Mouse (Mus musculus) cerebellum, postnatal 25 days (tissue): ENCODE measurements at regions not wholly inside any gene's neighbourhood (a gene's known extent, or its start where the extent isn't known, plus 50 kb on each side); places are given as distances from the start of the nearest gene placed in this dataset.

Experiments used
- DNase-seq, 2 experiments: peaks; one replicate each; pipeline ENCODE4 v3.0.0; 2021; ENCODE audit warnings: mixed read lengths in 2 of 2

GRCm38 (mm10) chr16:86768912-86769311, 585.1 kb upstream of the N6amt1 start:
- no peak for DNase-seq

GRCm38 (mm10) chr16:86768355-86768754, 585.6 kb upstream of the N6amt1 start:
- no peak for DNase-seq

GRCm38 (mm10) chr16:86765974-86766373, 588.0 kb upstream of the N6amt1 start:
- DNase-seq = no peak

- DNase-seq = no peak
Measured at GRCm38 (mm10) chr16:86741236-86741635, 612.7 kb upstream of the N6amt1 start.

DNA sequence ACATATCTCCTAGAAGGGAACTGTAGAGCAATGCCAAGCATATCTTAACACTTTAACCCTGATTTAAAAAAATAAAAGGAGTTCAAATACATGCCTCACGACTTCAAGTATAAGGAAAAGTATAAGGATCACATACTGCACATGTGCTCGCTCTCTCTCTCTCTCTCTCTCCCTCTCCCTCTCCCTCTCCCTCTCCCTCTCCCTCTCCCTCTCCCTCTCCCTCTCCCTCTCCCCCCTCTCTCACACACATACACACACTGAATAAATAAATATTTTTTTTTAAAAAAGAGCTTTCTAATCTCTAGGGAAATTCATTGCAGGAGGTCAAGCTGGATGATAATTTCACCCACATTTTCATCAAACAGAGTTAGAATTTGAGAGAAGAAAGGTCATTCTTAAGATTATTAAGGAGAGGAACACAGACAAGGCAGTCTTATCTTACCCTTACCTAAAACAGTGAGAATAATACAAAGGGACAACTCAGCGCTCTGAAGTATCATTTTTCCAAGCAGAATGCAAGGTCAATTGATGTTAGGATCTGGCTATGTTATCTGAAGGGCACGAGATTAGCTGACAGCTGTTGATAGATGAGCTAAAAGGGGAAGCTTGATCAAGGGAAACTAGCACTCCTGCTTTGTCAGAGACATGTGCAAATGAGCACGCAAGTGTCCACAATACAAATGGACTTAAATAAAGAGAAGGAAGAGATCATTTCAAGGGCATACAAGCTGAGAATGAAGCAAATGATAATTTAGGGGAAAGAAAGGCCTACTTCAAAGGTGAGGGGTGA, 634.8 kb upstream of the N6amt1 start:
- DNase-seq = no peak

GRCm38 (mm10) chr16:86718353-86718752, 635.6 kb upstream of the N6amt1 start:
- DNase-seq = no peak

DNA sequence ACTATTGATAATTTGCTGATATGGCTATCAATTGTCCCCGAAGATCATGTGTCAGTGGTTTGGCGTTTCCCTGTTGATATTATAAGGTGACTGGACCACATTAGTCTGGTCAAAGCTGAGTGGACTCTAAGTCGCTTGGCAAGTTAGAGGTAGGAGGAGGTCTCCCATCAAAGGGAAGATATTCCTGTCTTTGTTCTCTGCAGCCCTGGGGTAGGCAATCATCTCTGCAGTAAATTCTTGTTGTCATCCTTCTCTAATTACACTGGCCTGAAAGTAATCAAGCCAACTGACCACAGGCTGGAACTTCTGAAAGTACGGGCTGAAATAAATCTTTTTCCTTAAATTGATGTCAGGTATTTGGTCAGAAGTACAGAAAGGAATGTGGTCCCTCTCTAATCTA, 652.3 kb upstream of the N6amt1 start:
- no peak for DNase-seq

DNA sequence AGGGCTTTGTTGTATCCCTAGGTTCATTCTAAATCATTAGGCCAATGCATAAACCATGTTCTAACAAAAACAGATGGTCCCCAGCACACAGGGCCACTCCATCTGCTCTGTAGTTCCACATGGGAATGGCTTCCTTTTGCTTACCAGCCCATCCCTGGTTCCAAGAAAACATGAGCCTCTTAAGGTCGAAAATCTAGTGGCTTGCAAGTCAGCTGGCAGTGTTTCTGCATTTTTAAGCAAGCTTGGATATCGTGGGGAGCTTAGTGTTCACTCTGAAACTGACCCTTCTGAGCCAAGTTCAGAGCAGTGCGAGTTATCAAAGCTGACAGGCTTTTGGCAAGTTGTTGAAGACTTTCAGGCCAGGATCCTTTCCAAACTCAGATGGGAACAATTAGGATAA, 659.5 kb upstream of the N6amt1 start:
- DNase-seq = peak; percentile 76 to 83

GRCm38 (mm10) chr16:86659154-86659553, 694.8 kb upstream of the N6amt1 start:
- no peak for DNase-seq

GRCm38 (mm10) chr16:86647316-86647715, 706.7 kb upstream of the N6amt1 start:
- DNase-seq = no peak

DNA sequence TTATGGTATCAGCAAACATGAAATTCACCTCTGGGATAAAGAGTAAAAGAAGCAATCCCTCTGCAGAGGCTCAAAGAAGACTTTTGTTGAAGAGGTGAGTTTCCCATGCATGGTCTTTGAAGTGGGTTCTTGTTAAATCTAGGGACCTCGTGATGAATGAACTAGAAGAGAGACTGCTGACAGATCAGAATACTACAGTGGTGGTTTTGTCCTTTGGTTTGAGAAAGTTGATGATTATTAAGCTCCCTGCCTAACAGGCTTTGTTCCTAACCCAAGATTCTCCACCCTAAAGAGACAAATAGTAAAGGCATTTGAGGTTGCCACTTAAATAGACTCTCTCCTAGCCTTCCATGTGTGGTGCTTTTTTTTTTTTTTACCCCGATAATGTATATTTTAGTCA, 707.2 kb upstream of the N6amt1 start:
- DNase-seq = no peak

DNA sequence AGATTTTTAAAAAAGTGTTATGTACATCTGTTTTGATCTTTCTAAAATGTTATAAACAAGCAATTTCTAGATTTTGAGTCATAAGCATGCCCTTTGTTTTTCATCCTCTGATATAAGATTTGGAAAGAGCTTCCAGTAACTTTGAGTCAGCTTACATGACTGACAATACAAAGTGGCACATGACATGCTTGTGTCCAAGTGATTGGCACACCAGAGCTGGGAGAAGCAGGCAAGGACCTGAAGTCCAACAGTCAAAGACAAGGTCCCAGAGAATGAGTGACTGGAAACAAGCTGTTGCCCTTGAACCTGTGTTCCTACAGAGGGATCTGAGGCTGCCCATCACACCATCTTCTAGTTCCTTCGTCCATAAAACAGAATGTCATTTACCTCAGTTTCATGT, 708.5 kb upstream of the N6amt1 start:
- peak in 1 of 2 experiments; percentile 4 for DNase-seq

GRCm38 (mm10) chr16:86644912-86645312, 709.1 kb upstream of the N6amt1 start:
- DNase-seq = peak; percentile 14 to 37

DNA sequence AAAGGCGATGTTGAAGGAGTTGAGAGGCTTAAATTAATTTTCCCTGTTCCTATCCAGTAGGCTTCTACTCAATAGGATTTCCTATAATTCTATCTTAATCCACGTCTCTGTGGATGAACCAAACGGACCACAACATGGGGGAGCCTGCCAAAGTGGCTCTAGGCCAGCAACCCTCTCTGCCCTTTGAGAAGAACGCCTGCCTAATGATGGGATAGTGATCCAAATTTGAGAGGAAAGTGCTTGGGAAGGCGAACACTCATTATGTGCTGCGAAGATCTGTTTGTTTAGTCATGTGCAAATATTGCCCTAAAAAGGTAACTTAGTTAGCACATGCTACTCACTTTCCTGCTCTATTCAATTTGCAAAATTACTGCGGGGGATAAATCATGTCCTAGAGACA, 702.5 kb upstream of the Adamts5 start:
- peak; percentile 33 to 62 for DNase-seq

DNA sequence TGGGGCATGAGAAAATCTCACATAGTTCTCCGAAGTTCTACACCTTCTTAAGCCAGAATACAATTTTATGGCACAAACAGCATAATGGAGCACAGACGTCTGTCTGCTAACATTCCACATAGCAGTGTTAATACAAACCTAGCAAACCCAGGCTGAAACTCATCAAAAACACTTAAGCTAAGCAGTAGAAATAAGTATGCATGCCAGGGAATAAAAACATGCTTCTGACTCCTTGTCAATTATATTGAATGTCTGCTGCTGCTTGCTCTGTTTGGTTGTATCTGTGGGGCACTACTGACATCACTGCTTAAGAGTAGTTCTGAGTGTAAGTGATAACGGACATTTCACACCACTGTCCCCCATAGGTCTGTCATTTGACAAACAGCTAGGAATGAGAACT, 693.4 kb upstream of the Adamts5 start:
- no peak for DNase-seq

- no peak for DNase-seq
Measured at GRCm38 (mm10) chr16:86586044-86586443, 684.4 kb upstream of the Adamts5 start.

DNA sequence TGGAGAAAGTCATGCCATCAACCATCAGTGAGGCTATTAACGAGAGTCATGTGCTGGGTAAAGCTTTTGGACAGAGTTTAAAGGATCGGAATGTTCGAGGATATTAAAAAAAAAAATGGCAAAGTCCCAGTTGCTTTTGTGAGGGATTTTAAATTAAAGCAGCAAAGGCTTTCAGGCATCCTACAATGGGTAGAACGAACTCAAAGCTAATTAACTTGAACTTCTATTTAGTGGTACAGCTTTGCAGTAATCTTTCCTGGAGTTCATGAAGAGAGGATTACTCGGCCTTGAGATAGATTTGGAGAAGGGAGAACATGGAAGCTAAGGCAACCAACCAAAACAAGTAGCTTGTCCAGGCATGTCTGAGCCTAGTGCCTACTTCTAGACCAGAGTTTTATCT, 676.7 kb upstream of the Adamts5 start:
- no peak for DNase-seq

DNA sequence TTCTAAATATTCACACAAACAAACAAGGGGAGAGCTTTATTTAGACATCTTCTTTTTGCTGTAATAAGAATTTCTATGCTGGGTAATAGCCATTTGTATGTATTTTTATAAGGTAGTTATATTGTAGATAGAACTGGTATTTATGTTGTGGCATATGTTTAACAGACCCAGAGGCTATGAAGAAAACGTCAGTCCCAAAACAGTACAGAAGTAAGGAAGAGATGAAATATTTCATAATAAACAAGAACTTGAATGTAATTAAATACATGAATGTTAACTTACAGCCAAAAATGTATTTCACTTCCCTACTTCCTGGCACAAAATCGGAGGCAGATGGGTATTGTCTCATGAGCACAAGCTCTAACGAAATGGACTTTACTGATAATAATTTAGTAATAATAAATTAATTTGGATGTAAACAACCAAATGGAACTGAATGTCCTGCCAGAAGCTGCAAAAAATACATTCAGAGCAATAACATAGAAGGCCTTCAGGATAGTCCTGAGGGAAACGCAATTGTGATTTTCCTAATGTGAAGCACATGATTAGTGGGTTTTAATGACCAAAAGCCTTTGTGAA, 645.9 kb upstream of the Adamts5 start:
- peak in 1 of 2 experiments; percentile 38 for DNase-seq

GRCm38 (mm10) chr16:86546905-86547304, 645.3 kb upstream of the Adamts5 start:
- DNase-seq = no peak

- DNase-seq = peak in 1 of 2 experiments; percentile 6
Measured at GRCm38 (mm10) chr16:86544121-86544520, 642.5 kb upstream of the Adamts5 start.

DNA sequence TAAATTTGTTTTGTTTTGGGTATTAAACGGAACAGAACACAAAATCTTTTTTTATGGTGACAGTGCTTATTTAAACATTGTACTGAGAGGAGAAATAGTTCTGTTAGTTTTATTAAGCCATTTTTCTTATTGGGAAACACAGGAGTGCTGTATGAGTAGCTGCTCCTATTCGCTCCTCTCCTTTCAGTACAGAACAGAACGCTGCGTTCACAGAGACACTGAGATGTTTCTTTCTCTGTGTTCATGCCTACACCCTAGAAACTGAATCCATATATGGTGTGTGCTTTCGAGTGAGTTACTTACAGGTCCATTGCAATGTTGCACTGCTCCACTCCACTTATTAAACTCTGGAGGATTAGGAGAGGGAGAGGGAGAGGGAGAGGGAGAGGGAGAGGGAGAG, 634.9 kb upstream of the Adamts5 start:
- no peak for DNase-seq

- no peak for DNase-seq
Measured at GRCm38 (mm10) chr16:86524135-86524534, 622.5 kb upstream of the Adamts5 start.

GRCm38 (mm10) chr16:86516935-86517334, 615.3 kb upstream of the Adamts5 start:
- DNase-seq = no peak

- peak in 1 of 2 experiments; percentile 26 for DNase-seq
Measured at GRCm38 (mm10) chr16:86516144-86516543, 614.5 kb upstream of the Adamts5 start.
